Mouse (Mus musculus): ENCODE measurements around the gene Cops7a.

GRCm38 (mm10) chr6:124913214-124913613 lies 52.1 kb downstream of the Cops7a start:
- TF ChIP-seq EP300 (IDR thresholded peaks at IDR 0.05; ENCODE audit: low read depth) (no peak), CTCF (IDR thresholded peaks at IDR 0.05; ENCODE audit: low read depth) (no peak)
